ENCODE assay signal across 35 mouse cellular contexts in the genomic region with DNA sequence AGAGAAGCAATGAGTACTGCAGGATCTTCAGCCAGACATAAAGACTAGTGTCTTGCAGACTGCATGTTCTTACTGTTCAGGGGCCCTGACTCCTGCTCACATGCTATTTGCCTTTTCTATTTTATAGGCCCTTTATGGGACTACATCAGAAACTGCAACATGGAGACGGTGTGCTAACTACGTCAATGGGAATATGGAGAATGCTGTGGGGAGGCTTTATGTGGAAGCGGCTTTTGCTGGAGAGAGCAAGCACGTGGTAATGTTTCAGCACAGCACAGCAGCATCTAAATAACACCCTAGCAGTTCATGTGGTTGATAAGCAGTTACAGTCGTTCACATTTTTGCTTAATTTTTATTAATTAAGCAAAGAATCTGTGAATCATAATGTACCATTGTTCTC.
"Had no signal": no experiment of that assay in that cellular context is flagged by ENCODE, and none has a peak within 500 bp of the region (broad histone marks: within the 10 kb centered on the region; RNA-seq: fewer than 3 reads in every experiment).

No protein-coding gene starts in this region.

- H3K4me3 ChIP-seq: heart, adult 2 months; heart, embryonic 10.5 days; heart, embryonic 12.5 days; heart, embryonic 13.5 days; heart, embryonic 15.5 days; hindbrain, embryonic 10.5 days; hindbrain, embryonic 12.5 days; hindbrain, embryonic 13.5 days; hindbrain, embryonic 15.5 days; intestine, embryonic 15.5 days; kidney, embryonic 15.5 days; layer of hippocampus, adult 2 months had no signal

- H3K4me1 ChIP-seq: heart, embryonic 10.5 days; heart, embryonic 12.5 days; heart, embryonic 13.5 days; heart, embryonic 15.5 days; hindbrain, embryonic 10.5 days; hindbrain, embryonic 12.5 days; hindbrain, embryonic 13.5 days; hindbrain, embryonic 15.5 days; intestine, embryonic 15.5 days had no signal

- H3K4me2 ChIP-seq: heart, embryonic 11.5 days; heart, embryonic 12.5 days; heart, embryonic 13.5 days; heart, embryonic 15.5 days; hindbrain, embryonic 12.5 days; hindbrain, embryonic 13.5 days; hindbrain, embryonic 14.5 days; hindbrain, embryonic 15.5 days; intestine, embryonic 15.5 days; kidney, embryonic 15.5 days had no signal

- ATAC-seq: hindbrain, embryonic 16.5 days; hindbrain, postnatal 0 days; inflammation-experienced regulatory T-cells, adult 6 months; intestine, embryonic 15.5 days; intestine, embryonic 16.5 days; intestine, postnatal 0 days had no signal

- H3K27ac ChIP-seq: heart, adult 2 months; heart, embryonic 10.5 days; heart, embryonic 13.5 days; heart, embryonic 15.5 days; hindbrain, embryonic 10.5 days; hindbrain, embryonic 12.5 days; hindbrain, embryonic 13.5 days; hindbrain, embryonic 14.5 days; hindbrain, embryonic 15.5 days; hindbrain, postnatal 0 days; intestine, embryonic 15.5 days; kidney, embryonic 15.5 days; kidney, postnatal 0 days; layer of hippocampus, adult 2 months had no signal

- H3K27me3 ChIP-seq: heart, embryonic 12.5 days; heart, embryonic 13.5 days; heart, embryonic 15.5 days; hindbrain, embryonic 12.5 days; hindbrain, embryonic 13.5 days; hindbrain, embryonic 15.5 days; intestine, embryonic 15.5 days; kidney, embryonic 15.5 days had no signal

- H3K9me3 ChIP-seq: heart, embryonic 10.5 days; heart, embryonic 12.5 days; heart, embryonic 13.5 days; heart, embryonic 15.5 days; hindbrain, embryonic 10.5 days; hindbrain, embryonic 12.5 days; hindbrain, embryonic 13.5 days; hindbrain, embryonic 15.5 days; intestine, embryonic 15.5 days; kidney, embryonic 15.5 days had no signal

- H3K36me3 ChIP-seq: heart, embryonic 10.5 days; heart, embryonic 12.5 days; heart, embryonic 13.5 days; heart, embryonic 15.5 days; hindbrain, embryonic 10.5 days; hindbrain, embryonic 12.5 days; hindbrain, embryonic 13.5 days; hindbrain, embryonic 15.5 days; intestine, embryonic 15.5 days had no signal

- DNase-seq: heart, adult 18-20 months; heart, adult 2 months; heart, postnatal 10 days; heart, postnatal 14 days; heart, postnatal 4 days; kidney, adult 11 months; kidney, adult 18-20 months; kidney, adult 2 months; kidney, adult 8-10 months; kidney, adult 9 months; kidney, postnatal 10 days; kidney, postnatal 14 days; kidney, postnatal 25 days; kidney, postnatal 36 days; kidney, postnatal 4 days; layer of hippocampus, adult 9-11 months had no signal

- H3K9ac ChIP-seq: heart, embryonic 12.5 days; heart, embryonic 13.5 days; heart, embryonic 15.5 days; hindbrain, embryonic 12.5 days; hindbrain, embryonic 13.5 days; hindbrain, embryonic 14.5 days; hindbrain, embryonic 15.5 days; intestine, embryonic 15.5 days; kidney, embryonic 15.5 days had no signal
